Mouse (Mus musculus): ENCODE measurements around the gene Scyl1.
"Not testable (repeated sequence)": the region's sequence is repeated elsewhere in the genome, so short reads cannot be mapped to it uniquely, and the experiment has no call there.

Scyl1 gene

DNA sequence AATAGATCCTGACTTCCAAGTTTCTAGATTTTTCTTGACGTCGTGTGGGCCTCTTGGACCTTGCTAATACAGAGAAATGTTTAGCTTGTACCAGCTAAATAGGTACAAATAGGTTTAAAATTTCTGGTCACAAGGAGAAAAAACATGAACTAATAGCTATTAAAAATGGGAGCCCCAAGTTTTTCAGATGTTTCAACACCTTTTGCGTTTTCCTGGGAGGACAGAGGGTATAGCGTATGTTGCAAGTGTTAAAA is 31.5 kb upstream of the Scyl1 start:
- DNase-seq, result no peak

DNA sequence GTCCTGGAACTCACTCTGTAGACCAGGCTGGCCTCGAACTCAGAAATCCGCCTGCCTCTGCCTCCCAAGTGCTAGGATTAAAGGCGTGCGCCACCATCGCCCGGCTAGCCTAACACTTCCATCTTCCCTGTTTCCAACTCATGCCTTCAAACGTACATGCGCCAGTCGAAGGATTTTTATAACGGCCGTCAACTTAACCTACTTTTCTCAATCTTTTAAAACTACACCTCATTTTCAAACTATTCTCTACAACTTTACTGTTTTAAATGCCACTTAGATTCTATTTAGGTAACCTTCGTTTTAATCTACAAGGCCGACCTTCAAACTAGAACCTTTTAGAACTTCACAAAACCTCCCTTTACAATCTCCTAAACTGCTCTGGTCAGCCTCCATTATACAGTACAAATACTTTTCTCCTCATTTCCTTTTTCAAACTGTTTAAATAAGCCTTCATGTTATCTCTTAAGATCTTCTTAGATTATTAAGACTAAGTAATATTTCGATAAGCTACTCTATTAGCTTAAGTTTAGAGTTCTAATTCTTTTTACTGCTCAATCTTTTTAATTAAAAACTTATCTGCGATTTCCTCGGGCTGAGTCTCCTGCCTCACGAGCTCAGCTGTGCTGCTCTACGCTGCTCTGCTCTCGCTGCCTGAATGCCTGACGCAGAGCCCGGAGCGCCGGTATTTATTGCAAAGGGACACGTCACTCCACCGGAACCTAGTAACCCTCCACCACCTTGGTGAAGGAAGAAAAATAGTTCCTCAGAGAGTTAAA is 31.0 kb upstream of the Scyl1 start:
- DNase-seq, result peak; percentile 93 to 97

DNA sequence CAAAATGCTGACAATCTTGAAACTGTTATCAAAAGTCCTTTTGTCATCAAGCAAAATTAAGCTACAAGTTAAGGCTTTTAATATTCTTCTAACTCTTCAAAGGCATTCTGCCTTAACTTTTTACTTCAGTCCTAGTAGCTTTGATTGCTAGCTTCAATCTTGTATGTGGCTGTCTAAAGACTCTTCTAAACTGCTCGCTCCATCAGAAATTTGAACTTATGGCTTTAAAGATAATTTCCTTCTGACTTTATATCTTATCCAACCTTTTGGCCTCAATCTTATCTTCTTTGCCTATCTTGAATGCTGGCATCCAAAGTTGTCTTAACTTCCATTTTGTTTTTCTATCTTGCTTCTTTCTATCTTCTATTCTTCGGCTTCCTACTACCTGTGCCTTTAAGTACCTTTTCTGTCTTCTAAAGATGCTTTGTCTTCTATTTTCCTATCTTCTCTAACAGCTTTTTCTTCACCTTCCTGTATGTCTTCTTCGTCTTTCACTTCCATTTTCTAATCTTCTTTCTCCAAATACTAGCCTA is 30.3 kb upstream of the Scyl1 start:
- no peak for DNase-seq

DNA sequence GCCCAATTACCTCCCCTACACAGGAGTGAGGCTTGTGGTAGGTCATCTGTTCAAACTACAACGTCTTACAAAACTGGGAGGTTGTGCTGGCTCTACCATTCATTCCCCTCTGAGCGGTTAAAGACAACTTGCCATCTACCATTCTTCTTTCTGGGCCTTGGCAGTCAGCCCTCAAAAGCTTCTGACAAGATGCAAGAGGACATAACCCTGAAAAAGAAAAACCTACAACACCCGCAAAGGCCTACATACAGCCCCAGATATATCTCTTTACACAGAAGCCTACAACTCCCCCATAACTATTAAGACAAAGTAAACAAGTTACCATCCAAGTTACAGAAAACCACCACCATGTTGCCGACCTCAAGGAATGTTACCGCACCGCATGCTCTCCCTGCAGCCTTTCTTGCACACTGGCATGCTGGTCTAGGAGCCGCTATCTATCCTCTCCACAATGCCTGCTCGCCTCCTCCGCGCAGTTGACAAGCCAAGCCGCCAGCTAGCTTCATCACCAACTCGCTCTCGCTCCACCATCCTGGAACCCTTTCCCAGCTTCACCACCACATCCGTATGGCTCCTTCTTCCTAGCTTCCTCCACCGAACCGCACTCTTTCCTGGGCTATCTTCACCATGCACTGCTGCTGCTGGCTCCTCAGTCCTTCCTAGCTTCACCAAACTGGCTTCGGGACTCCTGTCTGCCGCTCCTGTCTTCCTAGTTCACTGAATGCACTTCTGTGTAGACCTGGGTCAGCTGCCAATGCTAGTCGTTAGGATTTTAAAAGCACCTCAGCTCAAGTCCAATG is 29.6 kb upstream of the Scyl1 start:
- peak in 1 of 2 experiments; percentile 10 for DNase-seq

DNA sequence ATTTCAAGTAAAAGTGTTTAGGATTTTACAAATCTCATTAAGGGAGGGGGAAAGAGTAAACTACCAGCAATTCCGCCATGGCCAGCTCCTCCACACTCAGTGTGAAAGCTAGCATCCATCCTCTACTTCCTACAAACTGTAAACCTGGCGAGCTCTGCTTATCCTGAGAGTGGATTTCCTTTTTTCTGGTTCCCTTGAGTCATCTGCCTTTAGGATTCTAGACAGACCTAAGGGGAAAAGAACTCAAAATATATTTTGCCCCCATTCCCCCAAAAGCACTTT is 29.1 kb upstream of the Scyl1 start:
- DNase-seq, result no peak

DNA sequence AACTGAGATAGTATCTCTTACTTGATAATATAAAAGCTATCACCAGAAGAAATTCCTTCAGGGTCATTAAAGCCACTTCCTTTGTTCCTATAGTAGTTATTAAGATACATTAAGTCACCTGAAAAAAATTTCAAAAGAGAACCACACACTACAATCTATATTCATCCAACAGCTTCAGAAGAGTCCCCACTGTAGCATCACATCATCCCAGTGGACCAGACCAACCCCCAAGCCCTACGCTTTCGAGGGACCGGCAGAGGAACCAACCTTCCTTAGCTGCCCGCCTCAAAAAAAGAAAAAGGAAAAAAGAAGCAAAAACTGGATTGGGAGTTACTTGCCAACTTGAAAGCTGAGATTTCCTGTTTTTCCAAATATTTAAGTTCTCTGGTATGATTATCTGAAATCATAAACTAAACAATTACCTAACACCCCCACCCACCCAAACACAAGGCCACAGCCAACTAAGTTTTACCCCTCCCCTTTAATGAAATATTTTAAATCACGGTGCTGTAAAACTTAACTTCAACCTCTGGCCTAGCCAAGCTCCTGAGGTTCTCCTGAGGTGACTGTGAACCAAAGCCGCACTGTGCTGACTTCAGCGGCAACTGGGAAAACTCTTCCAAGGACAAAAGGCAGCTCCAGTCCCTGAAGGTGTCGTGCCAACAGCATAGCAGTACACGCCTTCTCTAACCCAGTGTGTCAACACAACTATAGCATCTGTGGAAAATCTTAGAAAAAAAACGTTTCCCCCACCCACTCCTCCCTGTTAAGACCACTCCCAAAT is 28.5 kb upstream of the Scyl1 start:
- no peak for DNase-seq

DNA sequence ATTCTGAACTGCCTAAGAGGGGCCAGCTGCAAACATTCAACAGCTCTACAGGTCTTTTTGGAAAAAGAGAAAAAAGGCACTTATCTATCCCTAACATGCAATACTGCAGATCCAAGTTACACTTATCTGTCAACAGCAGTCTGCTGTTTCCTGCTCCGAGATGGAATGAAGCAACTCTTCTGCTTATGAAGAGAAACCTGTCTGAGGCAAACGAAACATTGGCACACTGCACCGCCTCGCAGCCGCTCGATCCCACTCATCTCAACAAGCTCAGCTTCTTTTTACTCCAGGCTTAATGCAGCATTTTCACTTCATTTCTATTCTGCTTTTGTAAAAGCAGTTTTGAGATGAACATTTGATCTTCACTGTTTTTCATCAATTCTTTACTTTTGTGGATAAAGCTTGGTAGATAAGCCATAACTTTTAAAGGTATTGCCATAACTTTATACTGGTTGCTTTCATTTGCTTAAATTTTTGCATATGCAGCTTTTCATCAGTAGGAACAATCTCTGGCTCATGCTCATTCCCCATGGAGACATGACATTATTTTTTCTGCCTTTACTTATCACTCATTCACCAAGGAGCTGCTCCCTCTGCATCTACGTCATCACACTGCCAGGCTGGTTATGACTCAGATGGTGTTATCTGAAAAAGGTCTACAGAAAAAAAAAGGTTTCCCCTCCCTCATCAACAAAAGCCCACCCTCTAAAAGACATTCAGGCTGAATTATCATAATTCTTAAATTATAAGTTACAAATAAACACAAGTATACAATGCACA is 27.7 kb upstream of the Scyl1 start:
- DNase-seq, result no peak

DNA sequence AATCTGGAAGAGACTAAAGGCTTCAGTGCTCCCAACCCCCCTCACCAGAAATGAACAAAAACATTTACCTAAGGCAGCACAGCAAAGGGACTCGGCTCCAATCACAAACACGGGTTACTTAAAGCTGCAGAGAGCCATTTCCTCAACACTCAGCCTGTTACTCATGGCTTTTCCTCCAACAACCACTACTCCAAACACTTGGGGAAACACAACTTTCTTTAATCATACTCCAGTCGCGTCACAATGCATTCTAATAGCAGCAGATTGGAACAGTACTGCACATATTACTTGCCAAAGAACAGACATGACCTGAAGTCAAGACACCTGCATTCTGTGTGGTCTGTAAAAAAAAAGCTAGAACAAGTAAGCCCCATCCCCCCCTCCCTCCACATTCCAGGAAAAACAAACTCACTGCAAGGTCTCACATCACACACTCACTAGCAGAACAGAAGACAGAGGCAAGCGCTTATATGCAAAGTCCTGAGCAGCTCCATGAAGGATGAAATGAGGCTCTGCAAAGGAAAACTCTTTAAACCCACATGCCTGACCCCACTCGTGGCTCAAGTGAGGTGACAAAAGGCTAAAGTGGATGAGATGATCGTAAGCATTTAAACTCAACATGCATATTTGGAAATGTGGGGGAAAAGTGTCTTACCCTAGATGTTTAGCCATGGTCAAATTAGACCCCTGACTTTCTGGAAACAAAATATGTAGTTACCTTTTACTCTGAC is 26.3 kb upstream of the Scyl1 start:
- no peak for DNase-seq

DNA sequence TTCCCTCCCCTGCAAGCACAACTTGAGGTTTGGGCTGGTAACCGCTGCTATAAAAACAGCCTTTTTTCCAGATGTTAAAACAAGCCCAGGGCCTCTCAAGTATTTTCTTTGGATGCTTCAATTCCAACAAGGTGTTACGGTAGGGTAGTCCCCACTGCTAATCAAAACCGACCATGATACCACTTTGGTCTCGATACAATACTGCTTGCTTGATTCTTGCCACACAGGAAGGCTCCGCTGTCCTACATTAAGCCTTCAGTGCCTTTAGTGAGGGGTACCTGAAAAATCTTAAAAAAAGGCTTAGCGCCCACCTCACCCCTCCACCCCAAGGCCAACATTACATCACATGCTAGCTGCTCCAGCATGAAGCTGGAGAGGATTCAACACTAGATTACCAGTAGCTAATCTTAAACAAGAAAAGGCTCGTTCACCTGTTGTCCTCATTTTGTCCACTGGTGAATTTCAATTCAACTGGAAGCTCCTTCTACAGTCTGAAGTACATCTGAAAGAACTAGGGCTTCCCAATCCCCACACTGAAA is 25.4 kb upstream of the Scyl1 start:
- DNase-seq, result no peak

DNA sequence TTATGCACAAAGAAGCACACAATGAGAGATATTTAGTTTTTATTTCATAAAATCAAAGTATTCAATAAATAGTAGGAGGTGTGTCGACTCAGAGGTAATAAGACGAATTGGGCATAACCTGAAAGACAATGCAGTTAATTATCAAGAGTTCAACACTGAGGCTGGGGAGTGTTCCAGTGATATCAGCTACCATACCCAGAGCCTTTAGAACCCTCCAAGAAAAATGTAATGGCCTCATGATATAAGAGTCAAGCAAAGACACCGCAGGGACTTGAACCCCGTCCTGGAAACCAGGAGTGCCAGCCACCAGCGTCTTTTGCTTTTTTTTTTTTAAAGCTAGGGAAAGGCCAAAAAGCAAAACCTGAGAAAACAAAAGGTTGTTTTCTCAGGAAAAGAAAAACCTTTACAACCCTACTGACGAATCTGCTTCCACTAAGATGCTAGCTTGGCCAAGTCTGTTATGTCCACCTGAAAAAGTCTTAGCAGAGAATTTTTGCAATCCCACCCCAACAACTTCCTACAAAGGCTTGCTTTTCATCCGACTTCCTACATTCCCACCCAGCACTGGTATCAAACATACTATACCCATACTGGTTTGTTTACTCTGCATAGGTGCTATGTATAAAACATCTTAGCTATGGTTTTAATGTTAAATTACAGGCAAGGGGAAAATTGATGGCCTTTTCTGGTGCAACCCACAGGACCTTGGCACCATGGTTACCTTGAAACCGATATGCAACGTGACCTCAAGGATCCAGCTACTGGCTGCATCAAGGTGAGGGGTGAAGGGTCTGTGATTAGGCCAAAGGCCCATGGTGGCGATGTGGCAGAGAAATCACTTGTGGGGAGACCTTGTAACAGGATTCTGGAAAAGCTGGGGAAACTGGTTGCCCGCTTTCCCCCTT is 24.7 kb upstream of the Scyl1 start:
- DNase-seq, result no peak

DNA sequence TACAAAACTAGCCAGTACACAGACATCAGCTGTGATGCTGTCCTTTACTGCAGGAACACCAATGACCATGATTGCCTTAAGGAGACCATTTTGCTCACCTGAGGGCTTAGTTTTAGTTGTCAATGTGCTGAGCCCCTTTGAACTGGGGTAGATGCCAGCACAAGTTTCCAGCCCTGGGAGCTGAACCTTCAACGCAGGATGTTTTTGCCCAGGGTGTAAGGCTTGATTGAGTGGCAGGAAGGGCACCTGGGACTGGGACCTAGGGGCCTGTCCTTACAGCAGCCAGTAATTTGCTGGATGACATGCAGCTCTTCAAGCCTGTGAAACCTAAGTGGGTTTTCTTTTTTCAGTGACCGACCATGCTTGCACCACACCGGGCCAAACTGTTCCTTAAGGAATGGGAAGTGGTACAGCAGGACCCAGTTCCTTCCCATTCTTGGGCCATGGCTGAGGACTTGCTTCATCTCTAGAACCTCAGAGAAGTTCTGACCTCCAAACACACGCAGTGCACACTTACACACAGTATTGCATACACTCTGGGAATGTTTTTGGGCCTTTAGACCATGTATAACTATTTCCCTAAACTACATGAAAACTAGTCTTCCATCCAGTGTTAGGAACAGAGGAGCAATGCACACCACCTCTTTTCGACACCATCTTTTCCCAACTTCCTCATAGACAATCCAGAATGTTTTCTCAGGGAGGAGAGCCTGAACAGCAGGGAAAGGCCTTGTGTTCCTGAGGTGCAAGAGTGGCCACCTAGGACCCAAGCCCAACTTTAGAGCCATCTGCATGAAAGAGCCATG is 23.8 kb upstream of the Scyl1 start:
- DNase-seq, result peak in 1 of 2 experiments; percentile 51

DNA sequence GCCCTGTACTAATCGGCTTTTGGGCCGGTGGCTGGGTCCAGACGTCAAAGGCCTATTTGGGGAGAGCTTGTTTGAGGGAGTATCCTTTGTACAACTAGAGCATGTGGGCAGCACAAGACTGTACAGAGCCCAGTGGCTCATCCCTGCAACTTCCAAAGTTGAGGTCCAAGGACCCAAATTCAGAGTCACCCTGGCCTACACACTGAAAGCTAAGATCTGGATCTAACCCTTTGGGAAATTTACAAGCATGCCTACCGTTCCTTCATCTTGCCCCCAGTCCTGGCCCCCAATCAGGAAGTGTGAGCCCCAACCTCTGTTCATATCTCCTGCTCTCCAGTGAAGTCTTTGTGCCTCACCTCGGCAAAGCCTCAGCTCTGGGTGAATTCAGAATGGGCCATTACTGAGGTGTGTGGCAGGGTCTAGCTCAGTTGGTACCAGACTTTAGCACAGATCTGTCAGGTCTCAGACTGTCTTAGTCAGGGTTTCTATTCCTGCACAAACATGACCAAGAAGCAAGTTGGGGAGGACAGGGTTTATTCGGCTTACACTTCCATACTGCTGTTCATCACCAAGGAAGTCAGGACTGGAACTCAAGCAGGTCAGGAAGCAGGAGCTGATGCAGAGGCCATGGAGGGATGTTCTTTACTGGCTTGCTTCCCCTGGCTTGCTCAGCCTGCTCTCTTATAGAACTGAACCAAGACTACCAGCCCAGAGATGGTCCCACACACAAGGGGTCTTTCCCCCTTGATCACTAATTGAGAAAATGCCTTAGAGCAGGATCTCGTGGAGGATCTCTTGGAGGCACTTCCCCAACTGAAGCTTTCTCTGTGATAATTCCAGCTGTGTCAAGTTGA is 22.9 kb upstream of the Scyl1 start:
- not testable (repeated sequence) for DNase-seq

DNA sequence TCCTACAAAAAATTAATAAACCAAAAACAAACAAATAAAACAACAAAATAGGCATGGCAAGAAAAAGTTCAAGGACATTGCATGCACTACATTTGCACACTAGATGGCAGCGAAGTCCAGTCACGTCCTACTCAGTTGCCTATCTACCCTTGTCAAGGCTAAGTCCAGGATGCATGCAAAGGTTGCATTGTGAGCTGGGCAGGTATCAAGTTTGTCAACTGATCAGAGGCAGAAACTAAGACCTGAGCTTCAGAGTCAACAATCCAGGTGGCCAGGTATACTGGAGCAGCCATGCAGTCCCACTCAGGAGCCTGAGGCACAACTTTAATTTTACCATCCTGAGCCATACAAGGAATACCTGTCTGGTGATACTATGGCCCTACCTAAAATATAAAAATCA is 21.9 kb upstream of the Scyl1 start:
- DNase-seq, result peak; percentile 72 to 76

DNA sequence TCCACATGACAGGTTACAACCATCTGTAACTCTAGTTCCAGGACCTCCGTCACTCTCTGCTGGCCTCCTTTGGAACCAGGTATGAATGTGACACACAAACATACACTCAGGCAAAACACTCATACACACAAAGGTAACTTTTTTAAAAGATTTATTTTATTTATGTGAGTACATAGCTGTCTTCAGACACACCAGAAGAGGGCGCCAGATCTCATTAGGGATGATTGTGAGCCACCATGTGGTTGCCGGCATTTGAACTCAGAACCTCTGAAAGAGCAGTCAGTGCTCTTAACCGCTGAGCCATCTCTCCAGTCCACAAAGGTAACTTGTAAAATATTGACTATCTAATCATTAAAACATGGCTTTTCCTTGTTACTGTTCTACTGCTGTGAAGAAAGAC is 20.1 kb upstream of the Scyl1 start:
- no peak for DNase-seq

DNA sequence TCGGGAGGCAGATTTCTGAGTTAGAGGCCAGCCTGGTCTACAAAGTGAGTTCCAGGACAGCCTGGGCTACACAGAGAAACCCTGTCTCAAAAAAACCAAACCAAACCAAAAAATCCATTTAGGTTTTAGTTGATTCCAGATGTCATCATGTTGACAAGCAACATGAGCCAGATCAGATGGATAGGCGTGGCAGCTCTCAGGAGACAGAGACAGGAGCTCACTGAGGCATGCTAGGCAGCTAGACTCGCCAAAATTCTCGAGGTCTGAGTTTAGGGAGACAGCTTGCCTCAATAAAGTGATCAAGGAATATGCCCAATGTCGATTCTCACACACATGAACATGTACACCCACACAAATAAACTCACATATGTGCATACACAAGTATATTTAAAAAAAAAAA is 17.8 kb upstream of the Scyl1 start:
- no peak for DNase-seq

DNA sequence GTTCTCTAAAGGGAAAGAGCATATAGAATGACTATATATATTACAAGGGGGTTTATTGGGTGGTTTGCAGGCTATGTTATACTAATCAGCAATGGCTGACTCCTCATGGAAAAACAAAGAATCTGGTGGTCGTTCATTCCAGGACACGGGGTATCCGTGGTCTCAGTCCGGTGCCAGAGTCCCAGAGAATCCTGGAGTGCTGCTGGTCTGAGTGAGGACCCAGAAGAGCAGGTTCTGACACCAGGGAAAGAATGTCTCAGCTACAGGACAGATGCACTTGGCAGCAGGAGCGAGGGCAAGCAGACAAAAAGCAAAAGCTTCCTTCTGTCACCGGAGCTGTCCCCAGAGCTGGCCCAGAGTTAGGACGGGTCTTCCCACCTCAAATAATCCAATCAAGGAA is 17.4 kb upstream of the Scyl1 start:
- DNase-seq, result no peak

DNA sequence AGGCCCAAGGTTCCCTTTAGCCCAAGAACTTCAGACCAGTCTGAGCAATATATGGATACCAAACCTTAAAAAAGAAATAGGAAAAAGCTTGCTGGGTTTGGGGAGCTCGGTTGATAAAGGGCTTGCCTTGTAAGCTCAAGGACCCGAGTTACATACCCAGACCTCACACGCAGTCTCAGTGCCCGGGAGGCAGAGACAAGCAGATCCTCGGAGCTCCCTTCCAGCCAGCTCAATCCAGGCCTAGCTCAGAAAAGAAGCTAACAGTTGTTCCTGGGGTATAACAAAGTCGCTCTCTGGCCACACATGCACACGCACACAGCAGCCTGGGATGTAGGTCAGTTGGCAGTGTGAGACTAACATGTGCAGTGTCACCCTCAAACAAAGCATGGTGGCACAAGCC is 16.7 kb upstream of the Scyl1 start:
- DNase-seq, result no peak

DNA sequence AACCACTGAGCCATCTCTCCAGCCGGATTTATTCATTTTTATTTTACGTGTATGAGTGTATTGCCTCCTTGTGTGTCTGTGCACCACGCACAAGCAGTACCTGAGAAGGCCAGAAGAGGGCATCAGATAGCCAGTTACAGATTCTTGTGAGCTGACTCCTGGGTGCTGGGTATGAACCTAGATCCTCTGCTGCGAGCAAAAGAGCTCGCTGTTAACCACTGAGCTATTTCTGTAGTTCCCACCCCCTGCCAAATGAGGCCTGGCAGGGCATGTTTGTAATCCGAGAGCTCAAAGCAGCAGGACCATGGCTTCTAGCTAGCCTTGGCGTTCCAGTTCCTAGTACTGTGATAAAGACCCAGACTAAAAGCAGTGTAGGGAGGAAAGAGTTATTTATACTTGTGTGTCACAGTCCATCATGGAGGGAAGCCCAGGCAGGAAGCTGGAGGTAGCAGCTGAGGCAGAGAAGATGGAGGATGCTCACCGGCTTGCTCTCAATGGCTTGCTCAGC is 16.0 kb upstream of the Scyl1 start:
- peak; percentile 84 to 93 for DNase-seq

All from kidney, adult 8-10 months (tissue).